Mouse (Mus musculus) liver, adult 2 months (tissue): ENCODE results near the gene Gm42957.

Experiments
- CTCF ChIP-seq: fragments of 200-500 bp; IDR thresholded peaks from 2 replicates; pipeline ENCODE4 v1.5.1; 2011; ENCODE audit warnings: low read depth, low read length, control low read depth
- POLR2A ChIP-seq: fragments of 200-500 bp; IDR thresholded peaks from 2 replicates; pipeline ENCODE4 v1.6.1; 2011; ENCODE audit warnings: low read length, control low read depth; ENCODE audit not compliant: insufficient read depth; ENCODE audit errors: extremely low read depth

DNA sequence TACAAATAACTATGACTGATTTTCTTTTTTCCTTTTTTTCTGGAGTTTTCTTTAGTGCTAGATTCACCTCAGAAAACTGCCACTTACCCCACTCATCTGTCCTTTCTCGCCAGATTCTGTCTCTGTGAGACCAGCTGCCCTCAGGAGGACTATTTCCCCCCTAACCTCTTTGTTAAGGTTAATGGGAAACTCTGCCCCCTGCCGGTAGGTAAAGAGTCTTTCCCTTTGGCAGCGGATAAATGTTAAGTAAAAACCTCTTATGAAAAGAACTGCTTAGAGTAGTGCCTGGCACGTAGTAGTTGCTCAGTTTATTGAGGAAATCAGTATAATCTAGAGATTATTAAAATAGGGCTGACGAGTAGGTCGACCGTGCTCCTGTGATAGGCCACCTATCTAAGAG lies 65.1 kb downstream of the Gm42957 start:
- TF ChIP-seq CTCF (no peak; the same call in 1 of the 2 replicates), POLR2A (no peak)
